Mouse (Mus musculus): Measurements from ENCODE around the gene Prr5. TPM values are rescaled to one million over a fixed set of nuclear protein-coding genes. Genes with fewer than 3 reads are reported as not detected.

The Prr5 gene
- polyA plus RNA-seq, 1 experiment, result 68.4 TPM

DNA sequence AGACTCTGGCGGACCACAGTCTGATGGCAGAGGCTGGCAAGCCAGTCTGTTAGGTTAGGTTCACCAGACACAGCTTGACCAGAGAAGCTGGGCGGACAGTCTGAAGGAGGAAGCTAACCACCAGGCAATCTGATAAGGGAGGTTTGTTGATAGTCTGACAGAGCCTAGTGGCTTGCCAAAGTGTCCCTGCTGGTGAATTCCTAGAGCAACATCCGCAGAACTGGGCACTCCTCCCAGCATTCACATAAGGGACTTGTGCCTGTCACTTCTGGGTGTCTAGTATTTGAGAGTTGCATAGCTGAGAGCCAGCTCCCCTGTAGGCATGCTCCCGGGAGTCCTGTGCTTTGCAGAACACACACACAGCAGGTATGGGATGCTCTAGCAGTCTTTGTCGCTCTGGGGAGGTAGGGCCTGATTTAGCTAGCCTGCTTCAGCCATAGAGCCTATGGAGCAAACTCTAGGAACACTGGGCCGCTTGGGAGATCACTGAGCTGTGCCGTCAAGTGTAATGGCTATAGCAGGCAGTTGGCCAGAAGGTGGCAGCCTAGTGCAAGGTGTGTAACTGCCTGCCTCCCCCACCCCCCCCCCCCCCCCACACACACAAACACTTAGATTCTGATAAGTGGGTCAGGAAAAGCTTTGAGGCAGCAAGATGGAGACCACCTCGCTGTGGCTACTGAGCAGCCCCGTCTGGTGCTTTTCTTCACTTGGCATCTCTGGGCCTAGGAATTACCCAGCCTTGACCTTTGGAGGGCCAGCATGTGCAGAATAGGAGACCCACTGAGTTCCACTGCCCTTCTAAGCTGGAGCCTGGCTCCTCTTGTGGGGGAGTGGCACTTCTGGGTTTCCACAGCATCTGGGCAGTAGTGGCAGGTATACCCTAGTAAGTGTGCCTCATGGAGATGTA lies 2.2 kb downstream of the Prr5 start:
- WGBS, result 37% methylated on average over 9 of the region's 9 CpGs
- DNase-seq, result peak; percentile 85
- H3K4me3 ChIP-seq (ENCODE audit: insufficient read depth, low read depth, low read length), result peak overlapping the region; percentile 5
- H3K4me1 ChIP-seq (ENCODE audit: control insufficient read depth, insufficient read depth, low read length), result peaks cover 10% of the 10 kb centered on the region; the same call in 1 of the 2 replicates
- H3K36me3 ChIP-seq (ENCODE audit: control insufficient read depth, insufficient read depth, low read length), result no peaks in the 10 kb centered on the region
- H3K27me3 ChIP-seq (replicated peaks; ENCODE audit: control insufficient read depth, insufficient read depth, low read length), result no peaks in the 10 kb centered on the region
- no peak for TF ChIP-seq POLR2A (IDR thresholded peaks at IDR 0.05; ENCODE audit: low read depth, low read length)
- TF ChIP-seq CTCF (conservative IDR thresholded peaks at IDR 0.05; ENCODE audit: insufficient read depth, insufficient read length, low read depth, low read length), result peak; percentile 69
- peak overlapping the region; percentile 15 for H3K27ac ChIP-seq (ENCODE audit: insufficient read depth, low read depth, low read length)

DNA sequence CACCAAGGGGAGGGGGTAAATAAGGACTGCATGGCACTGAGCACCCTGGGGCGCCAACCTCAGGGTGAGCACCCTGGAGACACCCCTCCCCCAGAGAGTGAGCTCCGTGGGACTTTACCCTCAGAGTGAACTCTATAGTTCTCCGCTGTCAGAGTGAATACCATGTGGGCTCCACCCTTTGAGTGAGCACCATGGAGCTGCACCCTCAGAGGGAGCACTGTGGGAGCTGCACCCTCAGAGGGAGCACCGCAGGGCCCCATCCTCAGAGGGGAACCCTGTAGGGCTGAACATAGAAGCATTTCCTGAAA lies 2.8 kb downstream of the Prr5 start:
- no peak overlapping the region; the same call in 1 of the 2 replicates for H3K4me3 ChIP-seq (ENCODE audit: insufficient read depth, low read depth, low read length)
- H3K4me1 ChIP-seq (ENCODE audit: control insufficient read depth, insufficient read depth, low read length), result peaks cover 13% of the 10 kb centered on the region; the same call in 1 of the 2 replicates
- no peaks in the 10 kb centered on the region for H3K36me3 ChIP-seq (ENCODE audit: control insufficient read depth, insufficient read depth, low read length)
- TF ChIP-seq POLR2A (IDR thresholded peaks at IDR 0.05; ENCODE audit: low read depth, low read length) (no peak), CTCF (conservative IDR thresholded peaks at IDR 0.05; ENCODE audit: insufficient read depth, insufficient read length, low read depth, low read length) (no peak)
- H3K27ac ChIP-seq (ENCODE audit: insufficient read depth, low read depth, low read length), result peak overlapping the region; percentile 15; the same call in 1 of the 2 replicates
- DNase-seq, result no peak
- H3K27me3 ChIP-seq (replicated peaks; ENCODE audit: control insufficient read depth, insufficient read depth, low read length), result no peaks in the 10 kb centered on the region
- WGBS, result 46% methylated on average over 4 of the region's 4 CpGs

DNA sequence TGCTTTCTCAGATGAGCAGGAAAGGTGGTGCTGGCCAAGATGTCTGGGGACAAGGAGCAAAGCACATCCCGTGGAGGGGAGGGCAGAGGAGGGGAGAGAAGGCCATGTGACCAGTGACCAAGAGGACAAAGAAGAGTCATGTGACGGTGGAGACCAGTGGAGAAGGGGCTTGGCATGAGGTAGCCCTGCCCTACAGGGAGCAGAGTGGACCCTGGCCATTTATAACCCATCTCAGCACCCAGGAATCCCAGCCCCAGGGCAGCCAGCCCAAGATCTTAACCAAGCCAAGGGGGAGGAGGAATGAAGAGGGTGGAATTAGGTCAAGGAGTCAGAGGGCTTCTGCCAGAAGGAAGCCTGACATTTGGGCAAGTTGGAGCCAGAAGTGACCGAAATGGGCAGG lies 3.2 kb downstream of the Prr5 start:
- 41% methylated on average over 3 of the region's 3 CpGs for WGBS
- TF ChIP-seq CTCF (conservative IDR thresholded peaks at IDR 0.05; ENCODE audit: insufficient read depth, insufficient read length, low read depth, low read length) (no peak), POLR2A (IDR thresholded peaks at IDR 0.05; ENCODE audit: low read depth, low read length) (no peak)
- DNase-seq, result peak; percentile 96

DNA sequence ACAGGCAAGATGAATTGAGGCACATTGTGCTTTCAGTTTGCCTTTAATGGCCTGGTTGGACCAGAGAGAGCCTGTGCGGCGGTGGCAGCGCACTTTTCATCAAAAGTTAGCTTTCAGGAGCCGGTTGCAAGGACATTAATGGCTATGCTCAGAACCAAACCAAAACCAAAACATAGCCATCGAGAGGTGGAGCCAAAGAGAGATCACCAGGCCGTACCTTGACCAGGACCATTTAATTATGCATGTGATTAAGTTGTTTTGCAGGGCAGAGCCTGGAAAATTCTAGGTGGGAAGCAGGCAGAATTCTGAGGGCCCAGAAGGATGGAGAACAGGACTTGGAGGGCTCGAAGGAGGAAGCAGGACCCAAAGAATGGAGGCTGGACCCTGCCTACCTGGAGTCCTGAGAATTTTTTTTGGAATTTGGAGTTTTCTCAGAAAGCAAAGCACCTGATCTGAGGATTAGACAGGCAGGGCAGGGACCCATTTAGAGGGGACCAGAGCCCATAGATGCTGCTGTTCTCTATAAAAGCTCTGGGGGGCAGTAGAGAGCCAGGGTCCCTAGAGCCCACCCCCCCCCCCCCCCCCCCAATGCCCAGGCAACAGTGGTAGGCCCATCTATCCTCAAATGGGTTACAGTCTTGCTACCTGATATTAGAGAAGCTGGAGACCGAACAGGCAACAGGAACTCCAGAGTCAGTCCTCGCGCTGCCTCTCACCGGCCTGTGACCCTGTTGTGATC lies 5.1 kb downstream of the Prr5 start:
- peak overlapping the region; percentile 37; the same call in 1 of the 2 replicates for H3K27ac ChIP-seq (ENCODE audit: insufficient read depth, low read depth, low read length)

More for the DNA sequence above, 3.2 kb downstream of the Prr5 start:
- Histone ChIP-seq H3K4me3 (ENCODE audit: insufficient read depth, low read depth, low read length) (no peak overlapping the region), H3K4me1 (ENCODE audit: control insufficient read depth, insufficient read depth, low read length) (peaks cover 13% of the 10 kb centered on the region; the same call in 1 of the 2 replicates), H3K27ac (ENCODE audit: insufficient read depth, low read depth, low read length) (no peak overlapping the region), H3K36me3 (ENCODE audit: control insufficient read depth, insufficient read depth, low read length) (no peaks in the 10 kb centered on the region), H3K27me3 (replicated peaks; ENCODE audit: control insufficient read depth, insufficient read depth, low read length) (no peaks in the 10 kb centered on the region)

DNA sequence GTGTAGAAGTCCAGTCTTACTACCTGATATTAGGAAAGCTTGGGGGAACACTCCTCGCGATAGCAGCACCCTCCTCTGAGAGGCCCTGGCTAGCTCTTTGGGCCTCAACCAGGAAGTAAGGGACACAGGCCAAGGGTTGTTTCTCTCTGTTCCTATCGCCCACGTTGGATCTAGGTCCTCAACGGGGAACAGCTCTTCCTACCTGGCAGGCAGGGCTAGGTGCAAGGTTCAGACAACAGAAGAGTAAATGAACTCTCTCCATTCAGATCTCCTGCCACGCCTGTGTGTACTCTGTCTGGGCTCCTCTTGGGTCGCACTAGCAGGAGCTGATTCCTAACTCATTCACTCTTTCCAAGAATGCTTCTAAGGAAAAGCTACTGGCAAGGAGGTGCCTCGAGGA lies 5.9 kb downstream of the Prr5 start:
- no peak for TF ChIP-seq CTCF (conservative IDR thresholded peaks at IDR 0.05; ENCODE audit: insufficient read depth, insufficient read length, low read depth, low read length)
- no peak for TF ChIP-seq POLR2A (IDR thresholded peaks at IDR 0.05; ENCODE audit: low read depth, low read length)
- Histone ChIP-seq H3K36me3 (ENCODE audit: control insufficient read depth, insufficient read depth, low read length) (no peaks in the 10 kb centered on the region), H3K4me1 (ENCODE audit: control insufficient read depth, insufficient read depth, low read length) (peaks cover 15% of the 10 kb centered on the region; the same call in 1 of the 2 replicates), H3K4me3 (ENCODE audit: insufficient read depth, low read depth, low read length) (no peak overlapping the region), H3K27ac (ENCODE audit: insufficient read depth, low read depth, low read length) (peak overlapping the region; percentile 37; the same call in 1 of the 2 replicates), H3K27me3 (replicated peaks; ENCODE audit: control insufficient read depth, insufficient read depth, low read length) (no peaks in the 10 kb centered on the region)
- DNase-seq, result peak; percentile 87
- WGBS, result 39% methylated on average over 8 of the region's 8 CpGs

More for the DNA sequence above, 5.1 kb downstream of the Prr5 start:
- peak; percentile 63 for DNase-seq
- H3K4me3 ChIP-seq (ENCODE audit: insufficient read depth, low read depth, low read length), result no peak overlapping the region
- H3K27me3 ChIP-seq (replicated peaks; ENCODE audit: control insufficient read depth, insufficient read depth, low read length), result no peaks in the 10 kb centered on the region
- 0 out of 2 replicates have a peak, but pooled peaks have one; percentile 25 for TF ChIP-seq CTCF (conservative IDR thresholded peaks at IDR 0.05; ENCODE audit: insufficient read depth, insufficient read length, low read depth, low read length)
- TF ChIP-seq POLR2A (IDR thresholded peaks at IDR 0.05; ENCODE audit: low read depth, low read length), result no peak
- 60% methylated on average over 11 of the region's 11 CpGs for WGBS
- peaks cover 13% of the 10 kb centered on the region; the same call in 1 of the 2 replicates for H3K4me1 ChIP-seq (ENCODE audit: control insufficient read depth, insufficient read depth, low read length)
- H3K36me3 ChIP-seq (ENCODE audit: control insufficient read depth, insufficient read depth, low read length), result no peaks in the 10 kb centered on the region

DNA sequence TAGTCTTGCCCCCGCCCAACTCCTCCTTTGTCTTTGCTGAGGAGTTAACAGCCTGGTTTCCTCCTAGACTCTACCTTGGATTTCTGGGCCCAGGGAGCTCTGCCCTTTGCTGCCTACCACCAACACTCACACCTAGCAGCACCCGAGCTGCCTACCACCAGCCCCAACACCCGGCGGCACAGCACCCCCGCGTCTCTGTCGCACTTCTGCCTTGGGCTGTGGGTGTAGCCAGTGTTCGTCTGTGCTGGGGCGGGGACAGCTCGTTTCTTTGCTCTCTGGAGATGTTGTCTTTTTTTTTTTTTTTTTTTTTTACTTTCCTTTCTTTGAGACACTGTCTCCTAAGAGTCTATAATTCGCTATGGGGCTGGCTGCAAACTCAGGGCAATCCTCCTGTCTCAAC lies 8.5 kb downstream of the Prr5 start:
- DNase-seq, result no peak
- Histone ChIP-seq H3K36me3 (ENCODE audit: control insufficient read depth, insufficient read depth, low read length) (no peaks in the 10 kb centered on the region), H3K4me3 (ENCODE audit: insufficient read depth, low read depth, low read length) (no peak overlapping the region), H3K27me3 (replicated peaks; ENCODE audit: control insufficient read depth, insufficient read depth, low read length) (no peaks in the 10 kb centered on the region), H3K4me1 (ENCODE audit: control insufficient read depth, insufficient read depth, low read length) (peaks cover 19% of the 10 kb centered on the region; the same call in 1 of the 2 replicates), H3K27ac (ENCODE audit: insufficient read depth, low read depth, low read length) (no peak overlapping the region)
- TF ChIP-seq CTCF (conservative IDR thresholded peaks at IDR 0.05; ENCODE audit: insufficient read depth, insufficient read length, low read depth, low read length), result no peak
- no peak for TF ChIP-seq POLR2A (IDR thresholded peaks at IDR 0.05; ENCODE audit: low read depth, low read length)
- WGBS, result 53% methylated on average over 11 of the region's 11 CpGs
